Mouse (Mus musculus) midbrain, embryonic 14.5 days (tissue): ENCODE measurements at regions not wholly inside any gene's neighbourhood (a gene's known extent, or its start where the extent isn't known, plus 50 kb on each side); places are given as distances from the start of the nearest gene placed in this dataset.

Experiments used
- ATAC-seq: fragments of 200-750 bp; cut with Nextera tagmentation; 2 replicates; pipeline ENCODE4 v1.8.0; 2017; ENCODE audit warnings: moderate number of reproducible peaks, moderate library complexity; ENCODE audit not compliant: low FRiP score, low TSS enrichment
- DNase-seq: peaks from one replicate; pipeline ENCODE4 v3.0.0-alpha.2; 2015
- H3K27ac ChIP-seq: fragments of 300-500 bp; sonication (generic); replicated peaks from 2 replicates; pipeline ENCODE4 v1.5.1; 2014; ENCODE audit warnings: mild to moderate bottlenecking, low read depth, low read length, moderate library complexity
- H3K27me3 ChIP-seq: fragments of 300-500 bp; sonication (generic); 2 replicates; pipeline ENCODE4 v1.6.1; 2014; ENCODE audit warnings: low read length, control low read depth, mixed read lengths; ENCODE audit not compliant: control insufficient read depth, insufficient read depth
- H3K36me3 ChIP-seq: fragments of 300-500 bp; sonication (generic); 2 replicates; pipeline ENCODE4 v1.6.1; 2014; ENCODE audit warnings: low read length, control low read depth; ENCODE audit not compliant: control insufficient read depth, insufficient read depth
- H3K4me1 ChIP-seq: fragments of 300-500 bp; sonication (generic); 2 replicates; pipeline ENCODE4 v1.6.1; 2014; ENCODE audit warnings: mild to moderate bottlenecking, antibody characterized with exemption, low read length, control low read depth; ENCODE audit not compliant: control insufficient read depth, insufficient read depth
- H3K4me2 ChIP-seq: fragments of 300-500 bp; sonication (generic); 2 replicates; pipeline ENCODE4 v1.6.1; 2014; ENCODE audit warnings: mild to moderate bottlenecking, low read length, moderate library complexity
- H3K4me3 ChIP-seq: fragments of 300-500 bp; sonication (generic); replicated peaks from 2 replicates; pipeline ENCODE4 v1.5.1; 2014; ENCODE audit warnings: low read depth, low read length
- H3K9ac ChIP-seq: fragments of 300-500 bp; sonication (generic); replicated peaks from 2 replicates; pipeline ENCODE4 v1.6.1; 2014; ENCODE audit warnings: mild to moderate bottlenecking, low read length, moderate library complexity
- H3K9me3 ChIP-seq: fragments of 300-500 bp; sonication (generic); 2 replicates; pipeline ENCODE4 v1.6.1; 2016; ENCODE audit warnings: low read length, control low read depth, mixed read lengths; ENCODE audit not compliant: control insufficient read depth
- WGBS: fragments of 180-500 bp; shearing (Covaris S2); extraction: QIAGEN DNeasy Blood & Tissue Kit; methylation state at CpG from one replicate; pipeline ENCODE4 v1.1.7; 2014; 5-methylcytosine and 5-hydroxymethylcytosine counted together

- Histone ChIP-seq H3K4me2 (no peak overlapping the region), H3K4me3 (no peak overlapping the region), H3K36me3 (no peaks in the 10 kb centered on the region), H3K27ac (no peak overlapping the region), H3K9ac (no peak overlapping the region), H3K9me3 (peaks cover 15% of the 10 kb centered on the region; the same call in 1 of the 2 replicates), H3K4me1 (no peaks in the 10 kb centered on the region), H3K27me3 (no peaks in the 10 kb centered on the region)
- ATAC-seq (no peak), DNase-seq (no peak)
- 85% methylated on average over 5 of the region's 5 CpGs for WGBS
Observed at GRCm38 (mm10) chr1:177584302-177584886, 142.2 kb downstream of the Zbtb18 start.

GRCm38 (mm10) chr1:177585320-177585719 is 143.2 kb downstream of the Zbtb18 start:
- H3K4me1 ChIP-seq, result no peaks in the 10 kb centered on the region
- H3K36me3 ChIP-seq, result no peaks in the 10 kb centered on the region
- no peaks in the 10 kb centered on the region for H3K27me3 ChIP-seq
- no peak overlapping the region for H3K4me2 ChIP-seq
- WGBS, result 83% methylated on average over 2 of the region's 2 CpGs
- no peak overlapping the region for H3K27ac ChIP-seq
- no peak overlapping the region for H3K4me3 ChIP-seq
- peaks cover 15% of the 10 kb centered on the region; the same call in 1 of the 2 replicates for H3K9me3 ChIP-seq
- no peak for DNase-seq
- no peak overlapping the region for H3K9ac ChIP-seq
- no peak for ATAC-seq

- 77% methylated on average over 7 of the region's 7 CpGs for WGBS
- H3K4me1 ChIP-seq, result no peaks in the 10 kb centered on the region
- ATAC-seq (no peak), DNase-seq (no peak)
- H3K27me3 ChIP-seq, result no peaks in the 10 kb centered on the region
- H3K36me3 ChIP-seq, result no peaks in the 10 kb centered on the region
- no peaks in the 10 kb centered on the region for H3K9me3 ChIP-seq
- H3K4me3 ChIP-seq, result no peak overlapping the region
- H3K27ac ChIP-seq, result no peak overlapping the region
- no peak overlapping the region for H3K9ac ChIP-seq
- H3K4me2 ChIP-seq, result no peak overlapping the region
Observed at GRCm38 (mm10) chr1:177589034-177589433, 140.6 kb upstream of the 1700016C15Rik start.

GRCm38 (mm10) chr1:177589656-177590055 is 140.0 kb upstream of the 1700016C15Rik start:
- Histone ChIP-seq H3K9ac (no peak overlapping the region), H3K36me3 (no peaks in the 10 kb centered on the region), H3K4me3 (no peak overlapping the region), H3K27ac (no peak overlapping the region), H3K27me3 (no peaks in the 10 kb centered on the region), H3K9me3 (no peaks in the 10 kb centered on the region), H3K4me2 (no peak overlapping the region), H3K4me1 (no peaks in the 10 kb centered on the region)
- no peak for DNase-seq
- 86% methylated on average over 4 of the region's 4 CpGs for WGBS
- no peak for ATAC-seq

- H3K27me3 ChIP-seq, result no peaks in the 10 kb centered on the region
- ATAC-seq, result no peak
- DNase-seq, result no peak
- H3K4me2 ChIP-seq, result no peak overlapping the region
- no peak overlapping the region for H3K27ac ChIP-seq
- no peak overlapping the region for H3K4me3 ChIP-seq
- WGBS, result 92% methylated on average over 3 of the region's 3 CpGs
- no peaks in the 10 kb centered on the region for H3K36me3 ChIP-seq
- H3K4me1 ChIP-seq, result no peaks in the 10 kb centered on the region
- H3K9me3 ChIP-seq, result no peaks in the 10 kb centered on the region
- H3K9ac ChIP-seq, result no peak overlapping the region
Observed at GRCm38 (mm10) chr1:177591742-177592141, 137.9 kb upstream of the 1700016C15Rik start.

- H3K27me3 ChIP-seq, result no peaks in the 10 kb centered on the region
- H3K27ac ChIP-seq, result no peak overlapping the region
- DNase-seq (no peak), ATAC-seq (no peak)
- no peak overlapping the region for H3K4me2 ChIP-seq
- H3K36me3 ChIP-seq, result no peaks in the 10 kb centered on the region
- WGBS, result 94% methylated on average over 9 of the region's 9 CpGs
- no peaks in the 10 kb centered on the region for H3K9me3 ChIP-seq
- no peak overlapping the region for H3K9ac ChIP-seq
- no peaks in the 10 kb centered on the region for H3K4me1 ChIP-seq
- H3K4me3 ChIP-seq, result no peak overlapping the region
Observed at GRCm38 (mm10) chr1:177592337-177592736, 137.3 kb upstream of the 1700016C15Rik start.

- H3K36me3 ChIP-seq, result no peaks in the 10 kb centered on the region
- H3K4me3 ChIP-seq, result no peak overlapping the region
- 88% methylated on average over 13 of the region's 13 CpGs for WGBS
- H3K9ac ChIP-seq, result no peak overlapping the region
- no peaks in the 10 kb centered on the region for H3K27me3 ChIP-seq
- ATAC-seq, result no peak
- no peaks in the 10 kb centered on the region for H3K9me3 ChIP-seq
- no peak for DNase-seq
- H3K4me2 ChIP-seq, result no peak overlapping the region
- no peaks in the 10 kb centered on the region for H3K4me1 ChIP-seq
- no peak overlapping the region for H3K27ac ChIP-seq
Observed at GRCm38 (mm10) chr1:177594341-177594740, 135.3 kb upstream of the 1700016C15Rik start.

GRCm38 (mm10) chr1:177595326-177595914 is 134.2 kb upstream of the 1700016C15Rik start:
- ATAC-seq, result no peak
- 76% methylated on average over 7 of the region's 7 CpGs for WGBS
- H3K4me2 ChIP-seq, result no peak overlapping the region

GRCm38 (mm10) chr1:177597036-177597435 is 132.6 kb upstream of the 1700016C15Rik start:
- 87% methylated on average over 4 of the region's 4 CpGs for WGBS
- DNase-seq, result no peak
- H3K27me3 ChIP-seq, result no peaks in the 10 kb centered on the region
- no peaks in the 10 kb centered on the region for H3K4me1 ChIP-seq
- no peak overlapping the region for H3K4me2 ChIP-seq
- ATAC-seq, result no peak
- no peak overlapping the region for H3K27ac ChIP-seq
- H3K9ac ChIP-seq, result no peak overlapping the region
- no peaks in the 10 kb centered on the region for H3K36me3 ChIP-seq
- H3K4me3 ChIP-seq, result no peak overlapping the region
- H3K9me3 ChIP-seq, result no peaks in the 10 kb centered on the region

More at GRCm38 (mm10) chr1:177595326-177595914, 134.2 kb upstream of the 1700016C15Rik start:
- no peak overlapping the region for H3K9ac ChIP-seq
- H3K27me3 ChIP-seq, result no peaks in the 10 kb centered on the region
- H3K9me3 ChIP-seq, result no peaks in the 10 kb centered on the region
- no peak overlapping the region for H3K27ac ChIP-seq
- H3K4me1 ChIP-seq, result no peaks in the 10 kb centered on the region
- no peak for DNase-seq
- H3K36me3 ChIP-seq, result no peaks in the 10 kb centered on the region
- H3K4me3 ChIP-seq, result no peak overlapping the region
